ENCODE assay signal across 8 mouse cellular contexts in genomic region chr5:134454421-134454820, GRCm38 (mm10). TPM values are rescaled to one million over a fixed set of nuclear protein-coding genes. Genes with fewer than 3 reads are reported as not detected.
DNase-seq lines count a peak whose midpoint lies in the region; ATAC-seq lines count a peak whose summit lies in the region.

No protein-coding gene starts in this region.

- peak overlapping the region; percentile 96 for H3K4me3 ChIP-seq in brown adipose tissue, adult 24 weeks (ENCODE audit: insufficient read depth, low read depth, low read length)
- H3K4me3 ChIP-seq in hindbrain, embryonic 10.5 days: peak overlapping the region; percentile 77
- H3K4me3 ChIP-seq in midbrain, embryonic 12.5 days: peak overlapping the region; percentile 80

- ATAC-seq in midbrain, embryonic 12.5 days (ENCODE audit: low FRiP score, low read depth): no peak

- H3K9me3 ChIP-seq in hindbrain, embryonic 10.5 days: peaks cover 11% of the 10 kb centered on the region
- H3K9me3 ChIP-seq in midbrain, embryonic 12.5 days: peaks cover 5% of the 10 kb centered on the region; the same call in 1 of the 2 replicates

- H3K9ac ChIP-seq in midbrain, embryonic 12.5 days (replicated peaks): peak overlapping the region; percentile 91

- no peaks in the 10 kb centered on the region for H3K4me1 ChIP-seq in brown adipose tissue, adult 24 weeks (ENCODE audit: control insufficient read depth, insufficient read depth, insufficient read length, low read length)
- peaks cover 24% of the 10 kb centered on the region for H3K4me1 ChIP-seq in hindbrain, embryonic 10.5 days (replicated peaks)
- H3K4me1 ChIP-seq in midbrain, embryonic 12.5 days: peaks cover 18% of the 10 kb centered on the region

- H3K36me3 ChIP-seq in hindbrain, embryonic 10.5 days: peaks cover 41% of the 10 kb centered on the region
- peaks cover 27% of the 10 kb centered on the region for H3K36me3 ChIP-seq in midbrain, embryonic 12.5 days

- H3K27me3 ChIP-seq in hindbrain, embryonic 10.5 days (ENCODE audit: insufficient read depth, poor library complexity, severe bottlenecking): no peaks in the 10 kb centered on the region
- H3K27me3 ChIP-seq in midbrain, embryonic 12.5 days: no peaks in the 10 kb centered on the region

- H3K4me2 ChIP-seq in midbrain, embryonic 12.5 days (replicated peaks): peak overlapping the region; percentile 83

- H3K27ac ChIP-seq in brown adipose tissue, adult 24 weeks (replicated peaks; ENCODE audit: low read depth, low read length): peak overlapping the region; percentile 97
- H3K27ac ChIP-seq in hindbrain, embryonic 10.5 days: peak overlapping the region; percentile 99
- 0 out of 2 replicates have a peak overlapping the region, but pooled peaks have one; percentile 20 for H3K27ac ChIP-seq in midbrain, embryonic 12.5 days (replicated peaks)

- 61% methylated on average over 9 of the region's 9 CpGs for WGBS in hindbrain, embryonic 10.5 days
- WGBS in midbrain, embryonic 12.5 days: 52% methylated on average over 9 of the region's 9 CpGs

- DNase-seq in heart, adult 18-20 months: peak; percentile 45 to 57
- DNase-seq in heart, adult 8-10 months (ENCODE audit: low spot score): no peak
- no peak for DNase-seq in hindbrain, embryonic 10.5 days (ENCODE audit: low spot score)
- DNase-seq in layer of hippocampus, postnatal 36 days: no peak
- DNase-seq in spleen, postnatal 14 days (ENCODE audit: low spot score in 2 of 2): no peak
- no peak for DNase-seq in frontal cortex, adult 2 months (ENCODE audit: extremely low spot score in 1 of 2, low spot score in 1 of 2)

RNA-seq across cellular contexts. Expression of gene Gtf2ird1, which starts 2.1 kb away (rescaled TPM):
- 10 to 100 TPM; 18.2 to 20.5 TPM for total RNA-seq in heart, adult 18-20 months (2021)
- 10 to 100 TPM; 20.9 to 28.3 (median 24.5) TPM for total RNA-seq in heart, adult 8-10 months (2022)
- 37.9 and 80.1 TPM in 2 replicates for polyA plus RNA-seq in brown adipose tissue, adult 24 weeks (2012; ENCODE audit: insufficient read depth, insufficient read length, missing spikeins)
- 84.8 and 91.6 TPM in 2 replicates for polyA plus RNA-seq in hindbrain, embryonic 10.5 days (2016; fragmentation: Nextera tagmentation; extraction: Ambion mirVana)
- 120 and 122 TPM in 2 replicates for polyA plus RNA-seq in midbrain, embryonic 12.5 days (2016; fragmentation: Nextera tagmentation; extraction: Ambion mirVana)
- 10 to 100 TPM; 28.4 to 31.3 TPM for total RNA-seq in layer of hippocampus, postnatal 36 days (2021)
- polyA plus RNA-seq in frontal cortex, adult 2 months (2012; rRNA removed): 43.3 and 44.4 TPM in 2 replicates

Comparison
In these comparisons a context has a peak if more than half of its experiments do, and no peak if none do; other contexts are left out.
1. DNase-seq: peak in heart, adult 18-20 months (2 of 2); none in heart, adult 8-10 months (single experiment), hindbrain, embryonic 10.5 days (single experiment), layer of hippocampus, postnatal 36 days (0 of 2), spleen, postnatal 14 days (0 of 2) and frontal cortex, adult 2 months (0 of 2).
2. H3K27ac ChIP-seq: peak in every context shown above with its lines; median percentile 99 in hindbrain, embryonic 10.5 days; 97 in brown adipose tissue, adult 24 weeks; 20 in midbrain, embryonic 12.5 days.
3. Peak in every context shown above with its lines, with median percentiles within 50 percentile points of each other: H3K4me3 ChIP-seq.